Mouse (Mus musculus): ENCODE results near the gene Chrne. TPM values are rescaled to one million over a fixed set of nuclear protein-coding genes. Genes with fewer than 3 reads are reported as not detected.
A peak's percentile ranks its signal among the peaks of the same experiment; 100 is the strongest.

Chrne gene
- polyA plus RNA-seq, 1 experiment from 2014 or later, result not detected

- no peaks in the 10 kb centered on the region for H3K36me3 ChIP-seq
- no peak overlapping the region for H3K4me3 ChIP-seq
- H3K9me3 ChIP-seq (replicated peaks), result no peaks in the 10 kb centered on the region
- 83% methylated on average over 4 of the region's 4 CpGs for WGBS
- H3K27me3 ChIP-seq (ENCODE audit: low read depth, poor library complexity, severe bottlenecking), result no peaks in the 10 kb centered on the region
- no peaks in the 10 kb centered on the region for H3K4me1 ChIP-seq
- DNase-seq (ENCODE audit: low spot score), result no peak
- no peak overlapping the region for H3K27ac ChIP-seq (replicated peaks)
Observed at GRCm38 (mm10) chr11:70635601-70636000, 16.6 kb upstream of the Chrne start.

GRCm38 (mm10) chr11:70630129-70630528 lies 11.1 kb upstream of the Chrne start:
- no peaks in the 10 kb centered on the region for H3K9me3 ChIP-seq (replicated peaks)
- no peak overlapping the region for H3K27ac ChIP-seq (replicated peaks)
- 67% methylated on average over 7 of the region's 7 CpGs for WGBS

GRCm38 (mm10) chr11:70629557-70629956 lies 10.5 kb upstream of the Chrne start:
- 57% methylated on average over 5 of the region's 5 CpGs for WGBS
- Histone ChIP-seq H3K4me3 (no peak overlapping the region), H3K27me3 (ENCODE audit: low read depth, poor library complexity, severe bottlenecking) (no peaks in the 10 kb centered on the region), H3K27ac (replicated peaks) (no peak overlapping the region), H3K4me1 (no peaks in the 10 kb centered on the region), H3K9me3 (replicated peaks) (no peaks in the 10 kb centered on the region), H3K36me3 (no peaks in the 10 kb centered on the region)
- no peak for DNase-seq (ENCODE audit: low spot score)

More at GRCm38 (mm10) chr11:70630129-70630528, 11.1 kb upstream of the Chrne start:
- DNase-seq (ENCODE audit: low spot score), result no peak
- H3K27me3 ChIP-seq (ENCODE audit: low read depth, poor library complexity, severe bottlenecking), result no peaks in the 10 kb centered on the region
- H3K4me1 ChIP-seq, result no peaks in the 10 kb centered on the region
- no peak overlapping the region for H3K4me3 ChIP-seq
- H3K36me3 ChIP-seq, result no peaks in the 10 kb centered on the region

GRCm38 (mm10) chr11:70628431-70628830 lies 9.4 kb upstream of the Chrne start:
- Histone ChIP-seq H3K36me3 (no peaks in the 10 kb centered on the region), H3K4me3 (no peak overlapping the region), H3K27me3 (ENCODE audit: low read depth, poor library complexity, severe bottlenecking) (no peaks in the 10 kb centered on the region), H3K27ac (replicated peaks) (no peak overlapping the region), H3K9me3 (replicated peaks) (no peaks in the 10 kb centered on the region), H3K4me1 (no peaks in the 10 kb centered on the region)
- DNase-seq (ENCODE audit: low spot score), result no peak
- WGBS, result 83% methylated on average over 2 of the region's 2 CpGs

DNA sequence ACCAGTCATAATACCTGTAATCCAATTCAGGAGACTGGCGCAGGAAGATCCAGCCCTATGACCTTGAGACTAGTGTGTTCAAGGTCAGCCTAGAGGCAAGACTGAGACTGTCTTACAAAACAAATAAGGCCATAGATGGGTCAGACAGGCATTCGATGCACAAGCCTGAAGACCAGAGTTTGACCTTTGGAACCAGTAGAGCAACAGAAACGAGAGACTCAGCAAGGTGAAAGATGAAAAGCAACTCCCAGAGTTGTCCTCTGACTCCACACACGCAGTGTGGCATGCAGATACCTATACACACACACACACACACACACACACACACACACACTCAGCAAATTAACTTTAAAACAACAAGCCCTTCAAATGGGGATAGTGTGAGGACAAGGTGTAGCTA lies 7.9 kb upstream of the Chrne start:
- H3K4me1 ChIP-seq, result 0 out of 2 replicates have a peak, but pooled peaks cover 2% of the 10 kb centered on the region
- H3K36me3 ChIP-seq, result no peaks in the 10 kb centered on the region
- H3K27me3 ChIP-seq (ENCODE audit: low read depth, poor library complexity, severe bottlenecking), result no peaks in the 10 kb centered on the region
- no peaks in the 10 kb centered on the region for H3K9me3 ChIP-seq (replicated peaks)
- H3K4me3 ChIP-seq, result no peak overlapping the region
- H3K27ac ChIP-seq (replicated peaks), result no peak overlapping the region
- no peak for DNase-seq (ENCODE audit: low spot score)
- WGBS, result 75% methylated on average over 4 of the region's 4 CpGs

DNA sequence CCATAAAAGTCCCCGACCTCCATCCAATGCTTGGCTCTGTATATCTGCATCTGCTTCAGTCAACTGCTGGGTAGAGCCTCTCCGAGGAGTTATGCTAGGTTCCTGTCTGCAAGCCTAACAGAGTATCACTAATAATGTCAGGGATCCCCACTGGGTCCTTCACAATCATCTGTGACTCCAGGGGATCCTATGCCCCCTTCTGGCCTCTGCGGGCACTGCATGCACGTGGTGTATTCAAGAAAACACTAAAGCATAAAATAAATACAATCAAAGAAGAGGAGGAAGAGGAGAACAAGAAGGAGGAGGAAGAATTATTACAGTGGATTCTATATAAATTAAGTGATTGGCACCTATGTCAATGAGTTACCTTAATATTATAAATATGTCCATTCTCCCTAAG lies 6.5 kb upstream of the Chrne start:
- Histone ChIP-seq H3K27ac (replicated peaks) (no peak overlapping the region), H3K27me3 (ENCODE audit: low read depth, poor library complexity, severe bottlenecking) (no peaks in the 10 kb centered on the region), H3K36me3 (no peaks in the 10 kb centered on the region), H3K4me3 (no peak overlapping the region), H3K4me1 (0 out of 2 replicates have a peak, but pooled peaks cover 2% of the 10 kb centered on the region), H3K9me3 (replicated peaks) (no peaks in the 10 kb centered on the region)
- peak; percentile 66 for DNase-seq (ENCODE audit: low spot score)
- 49% methylated on average over 4 of the region's 4 CpGs for WGBS

DNA sequence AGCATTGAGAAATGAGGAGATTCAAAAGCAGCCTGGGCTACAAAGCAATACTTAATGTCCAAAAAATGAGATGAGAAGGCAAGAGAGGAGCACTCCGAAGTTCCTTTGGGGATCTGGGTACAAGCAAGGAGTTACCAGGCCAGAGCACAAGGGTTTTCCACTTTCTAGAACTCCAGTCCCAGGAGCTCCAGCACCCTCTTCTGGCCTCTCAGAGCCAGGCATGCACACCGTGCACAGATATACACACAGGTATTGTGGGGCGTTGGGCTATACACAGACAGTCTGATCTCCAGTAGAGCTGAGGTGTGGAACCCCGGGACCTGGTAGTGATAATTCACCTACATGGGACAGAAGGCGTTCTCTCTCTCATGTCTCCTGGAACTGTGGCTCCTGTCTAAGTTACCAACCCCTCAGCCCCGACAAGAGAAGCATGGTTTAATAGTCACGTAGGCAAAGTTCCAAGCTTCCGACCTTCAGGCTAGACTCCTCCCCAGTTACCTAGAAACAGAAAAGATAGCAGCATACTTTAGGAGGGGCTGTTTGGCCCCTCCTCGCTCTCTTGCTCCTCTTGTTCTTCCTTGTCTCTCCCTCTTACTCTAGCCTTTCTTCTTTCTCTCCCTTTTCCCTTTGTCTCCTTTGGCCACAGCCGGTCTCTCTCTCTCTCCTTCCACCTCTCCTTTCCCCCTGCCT lies 4.2 kb upstream of the Chrne start:
- no peak for DNase-seq (ENCODE audit: low spot score)
- no peaks in the 10 kb centered on the region for H3K27me3 ChIP-seq (ENCODE audit: low read depth, poor library complexity, severe bottlenecking)
- WGBS, result 82% methylated on average over 10 of the region's 10 CpGs
- no peaks in the 10 kb centered on the region for H3K9me3 ChIP-seq (replicated peaks)
- H3K4me3 ChIP-seq, result no peak overlapping the region
- no peak overlapping the region for H3K27ac ChIP-seq (replicated peaks)
- H3K36me3 ChIP-seq, result no peaks in the 10 kb centered on the region
- 0 out of 2 replicates have a peak, but pooled peaks cover 2% of the 10 kb centered on the region for H3K4me1 ChIP-seq

GRCm38 (mm10) chr11:70621972-70622814 lies 3.2 kb upstream of the Chrne start:
- no peaks in the 10 kb centered on the region for H3K9me3 ChIP-seq (replicated peaks)
- H3K27ac ChIP-seq (replicated peaks), result no peak overlapping the region
- H3K4me3 ChIP-seq, result no peak overlapping the region
- DNase-seq (ENCODE audit: low spot score), result no peak
- peaks cover 2% of the 10 kb centered on the region; the same call in 1 of the 2 replicates for H3K27me3 ChIP-seq (ENCODE audit: low read depth, poor library complexity, severe bottlenecking)
- WGBS, result 46% methylated on average over 7 of the region's 7 CpGs
- H3K36me3 ChIP-seq, result no peaks in the 10 kb centered on the region
- H3K4me1 ChIP-seq, result 0 out of 2 replicates have a peak, but pooled peaks cover 2% of the 10 kb centered on the region

GRCm38 (mm10) chr11:70615516-70616093 lies 3.4 kb downstream of the Chrne start, which contains the start of gene 4930544D05Rik:
Gene 4930544D05Rik, plus strand, starts transcription at chr11:70615848.
- Histone ChIP-seq H3K4me1 (peaks cover 19% of the 10 kb centered on the region), H3K27ac (replicated peaks) (peak within 1 kb of the TSS; percentile 46), H3K4me3 (peak within 1 kb of the TSS; percentile 57), H3K9me3 (replicated peaks) (no peaks in the 10 kb centered on the region), H3K36me3 (peaks cover 30% of the 10 kb centered on the region), H3K27me3 (ENCODE audit: low read depth, poor library complexity, severe bottlenecking) (peaks cover 27% of the 10 kb centered on the region)
- no peak for DNase-seq (ENCODE audit: low spot score)
- WGBS, result 11% methylated on average over 21 of the region's 21 CpGs

DNA sequence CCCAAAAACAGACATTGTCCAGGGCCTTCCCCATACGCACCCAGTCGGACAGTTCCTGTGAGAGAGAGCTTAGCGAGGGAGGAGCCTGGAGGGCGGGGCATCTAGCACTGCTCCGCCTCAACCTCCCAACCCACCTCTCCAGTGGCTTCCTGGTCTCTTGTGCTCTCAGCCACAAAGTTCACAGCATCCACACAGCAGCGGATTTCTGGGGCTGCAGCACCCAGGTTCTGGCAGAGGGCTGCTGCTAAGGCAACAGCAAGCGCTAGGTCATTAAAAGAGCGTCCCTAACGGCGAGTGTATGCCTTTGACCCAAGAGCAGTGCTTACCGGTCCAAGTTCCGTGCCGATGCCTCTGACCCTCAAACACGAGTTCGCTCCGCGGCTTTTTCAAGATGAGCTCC lies 3.9 kb downstream of the Chrne start:
- Histone ChIP-seq H3K27ac (replicated peaks) (peak overlapping the region; percentile 46), H3K4me1 (peaks cover 19% of the 10 kb centered on the region), H3K4me3 (peak overlapping the region; percentile 57), H3K27me3 (ENCODE audit: low read depth, poor library complexity, severe bottlenecking) (peaks cover 27% of the 10 kb centered on the region), H3K36me3 (peaks cover 35% of the 10 kb centered on the region), H3K9me3 (replicated peaks) (no peaks in the 10 kb centered on the region)
- WGBS, result 0% methylated on average over 17 of the region's 17 CpGs
- DNase-seq (ENCODE audit: low spot score), result peak; percentile 61

DNA sequence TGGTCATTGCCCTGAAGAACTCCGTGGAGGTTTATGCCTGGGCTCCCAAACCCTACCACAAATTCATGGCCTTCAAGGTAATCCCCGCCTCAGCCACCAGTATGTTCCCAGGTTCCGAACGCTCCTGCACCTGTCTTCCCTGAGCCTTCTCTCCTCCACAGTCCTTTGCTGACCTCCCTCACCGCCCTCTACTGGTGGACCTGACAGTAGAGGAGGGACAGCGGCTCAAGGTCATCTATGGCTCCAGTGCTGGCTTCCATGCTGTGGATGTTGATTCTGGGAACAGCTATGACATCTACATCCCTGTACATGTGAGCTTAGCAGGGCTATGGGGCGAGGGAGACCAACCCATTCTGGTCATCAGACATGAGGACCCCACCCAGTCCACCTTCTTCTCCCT lies 6.5 kb downstream of the Chrne start:
- Histone ChIP-seq H3K4me3 (no peak overlapping the region), H3K27ac (replicated peaks) (no peak overlapping the region), H3K27me3 (ENCODE audit: low read depth, poor library complexity, severe bottlenecking) (peaks cover 27% of the 10 kb centered on the region), H3K4me1 (peaks cover 19% of the 10 kb centered on the region), H3K36me3 (peaks cover 61% of the 10 kb centered on the region), H3K9me3 (replicated peaks) (no peaks in the 10 kb centered on the region)
- no peak for DNase-seq (ENCODE audit: low spot score)
- 78% methylated on average over 7 of the region's 7 CpGs for WGBS

- Histone ChIP-seq H3K4me3 (no peak overlapping the region), H3K36me3 (peaks cover 78% of the 10 kb centered on the region), H3K9me3 (replicated peaks) (no peaks in the 10 kb centered on the region), H3K27ac (replicated peaks) (no peak overlapping the region), H3K4me1 (peaks cover 14% of the 10 kb centered on the region), H3K27me3 (ENCODE audit: low read depth, poor library complexity, severe bottlenecking) (peaks cover 11% of the 10 kb centered on the region)
- WGBS, result 86% methylated on average over 4 of the region's 4 CpGs
- no peak for DNase-seq (ENCODE audit: low spot score)
Observed at GRCm38 (mm10) chr11:70610752-70611151, 8.3 kb downstream of the Chrne start.

Measured in midbrain, embryonic 10.5 days (tissue).